Mouse (Mus musculus): ENCODE results near the gene Ppm1a. TPM values are rescaled to one million over a fixed set of nuclear protein-coding genes. Genes with fewer than 3 reads are reported as not detected.

The Ppm1a gene
- polyA plus RNA-seq, 1 experiment from 2014 or later: 64.9 TPM

- Histone ChIP-seq H3K27me3 (ENCODE audit: insufficient read depth, low read length) (peaks cover 15% of the 10 kb centered on the region), H3K4me1 (ENCODE audit: insufficient read depth) (peaks cover 5% of the 10 kb centered on the region; the same call in 1 of the 2 replicates), H3K9me3 (ENCODE audit: low read depth, low read length) (no peaks in the 10 kb centered on the region), H3K36me3 (ENCODE audit: insufficient read depth) (no peaks in the 10 kb centered on the region), H3K9ac (no peak overlapping the region), H3K4me2 (peak overlapping the region; percentile 53), H3K4me3 (ENCODE audit: low read depth, low read length) (peak overlapping the region; percentile 20; the same call in 1 of the 2 replicates), H3K27ac (ENCODE audit: low read depth) (0 out of 2 replicates have a peak overlapping the region, but pooled peaks have one; percentile 36)
- WGBS: 11% methylated on average over 12 of the region's 12 CpGs
- ATAC-seq (ENCODE audit: insufficient read depth) (peak; percentile 90), DNase-seq (peak; percentile 83)
- TF ChIP-seq CTCF (IDR thresholded peaks at IDR 0.05; ENCODE audit: low read depth): no peak
Measured at GRCm38 (mm10) chr12:72843973-72844620, 86.8 kb downstream of the Ppm1a start.

GRCm38 (mm10) chr12:72845946-72846345 is 88.7 kb downstream of the Ppm1a start:
- H3K36me3 ChIP-seq (ENCODE audit: insufficient read depth): no peaks in the 10 kb centered on the region
- no peak for TF ChIP-seq CTCF (IDR thresholded peaks at IDR 0.05; ENCODE audit: low read depth)
- no peak for DNase-seq
- no peaks in the 10 kb centered on the region for H3K9me3 ChIP-seq (ENCODE audit: low read depth, low read length)
- H3K9ac ChIP-seq: no peak overlapping the region
- no peak overlapping the region for H3K27ac ChIP-seq (ENCODE audit: low read depth)
- peaks cover 25% of the 10 kb centered on the region for H3K27me3 ChIP-seq (ENCODE audit: insufficient read depth, low read length)
- H3K4me1 ChIP-seq (ENCODE audit: insufficient read depth): peaks cover 5% of the 10 kb centered on the region; the same call in 1 of the 2 replicates
- no peak overlapping the region for H3K4me3 ChIP-seq (ENCODE audit: low read depth, low read length)
- WGBS: 25% methylated on average over 10 of the region's 10 CpGs
- H3K4me2 ChIP-seq: no peak overlapping the region
- no peak for ATAC-seq (ENCODE audit: insufficient read depth)

GRCm38 (mm10) chr12:72847725-72848124 is 90.5 kb downstream of the Ppm1a start:
- peaks cover 5% of the 10 kb centered on the region; the same call in 1 of the 2 replicates for H3K4me1 ChIP-seq (ENCODE audit: insufficient read depth)
- peak; percentile 86 for DNase-seq
- H3K9ac ChIP-seq: no peak overlapping the region
- peaks cover 25% of the 10 kb centered on the region for H3K27me3 ChIP-seq (ENCODE audit: insufficient read depth, low read length)
- TF ChIP-seq CTCF (IDR thresholded peaks at IDR 0.05; ENCODE audit: low read depth): peak; percentile 76
- no peak for ATAC-seq (ENCODE audit: insufficient read depth)
- H3K36me3 ChIP-seq (ENCODE audit: insufficient read depth): no peaks in the 10 kb centered on the region
- H3K4me3 ChIP-seq (ENCODE audit: low read depth, low read length): no peak overlapping the region
- 28% methylated on average over 7 of the region's 7 CpGs for WGBS
- H3K4me2 ChIP-seq: no peak overlapping the region
- H3K9me3 ChIP-seq (ENCODE audit: low read depth, low read length): no peaks in the 10 kb centered on the region
- no peak overlapping the region for H3K27ac ChIP-seq (ENCODE audit: low read depth)

Other genes with a start within 250 kb of the Ppm1a start
- 10.8 and 11.5 TPM in 2 replicates for gene Pcnx4, start 221.1 kb upstream of the Ppm1a start, polyA plus RNA-seq (2014; fragmentation: Nextera tagmentation; extraction: Ambion mirVana)
- not detected in 2 replicates for gene Gm4756, start 107.8 kb upstream of the Ppm1a start, polyA plus RNA-seq (2014; fragmentation: Nextera tagmentation; extraction: Ambion mirVana)
- gene Dhrs7, start 92.5 kb upstream of the Ppm1a start, polyA plus RNA-seq (2014; fragmentation: Nextera tagmentation; extraction: Ambion mirVana): 20.9 and 29.9 TPM in 2 replicates
- not detected in 2 replicates for gene Six6, start 182.4 kb downstream of the Ppm1a start, polyA plus RNA-seq (2014; fragmentation: Nextera tagmentation; extraction: Ambion mirVana)
- gene 4930447C04Rik, start 183.3 kb downstream of the Ppm1a start, polyA plus RNA-seq (2014; fragmentation: Nextera tagmentation; extraction: Ambion mirVana): 0.19 and 0.63 TPM in 2 replicates